In genomic region chr17:52078496-52078895, GRCm38 (mm10) we compare ENCODE assay signal across 11 mouse cellular contexts.
A peak's percentile ranks its signal among the peaks of the same experiment; 100 is the strongest.
DNase-seq lines count a peak whose midpoint lies in the region; ATAC-seq and TF ChIP-seq lines count a peak whose summit lies in the region.
"Had no signal": no experiment of that assay in that cellular context is flagged by ENCODE, and none has a peak within 500 bp of the region (broad histone marks: within the 10 kb centered on the region; RNA-seq: fewer than 3 reads in every experiment).

No protein-coding gene starts in this region.

- no peaks in the 10 kb centered on the region for H3K36me3 ChIP-seq in hindbrain, embryonic 16.5 days (ENCODE audit: control insufficient read depth, insufficient read depth, low read length)
- H3K36me3 ChIP-seq in hindbrain, embryonic 14.5 days (replicated peaks; ENCODE audit: control insufficient read depth, insufficient read depth), result no peaks in the 10 kb centered on the region
- H3K36me3 ChIP-seq in forebrain, postnatal 0 days (ENCODE audit: insufficient read depth), result no peaks in the 10 kb centered on the region
- H3K36me3 ChIP-seq: kidney, embryonic 15.5 days had no signal

- DNase-seq in hindbrain, embryonic 14.5 days (ENCODE audit: low spot score), result no peak
- DNase-seq in brain, embryonic 18.5 days (ENCODE audit: low read depth, low spot score), result peak; percentile 55
- DNase-seq in forebrain, postnatal 0 days, result peak; percentile 76
- DNase-seq in layer of hippocampus, postnatal 25 days (ENCODE audit: extremely low spot score in 1 of 2, low spot score in 1 of 2), result peak; percentile 12 to 13
- no peak for DNase-seq in c-Kit-positive CD71-positive TER-119-positive erythroid progenitor cells, embryonic 14.5 days (ENCODE audit: low spot score)
- no peak for DNase-seq in adrenal gland, postnatal 10 days
- DNase-seq: liver; lung, adult 2 months had no signal

- TF ChIP-seq CTCF in forebrain, postnatal 0 days (IDR thresholded peaks at IDR 0.05; ENCODE audit: low read depth), result no peak

- no peak overlapping the region for H3K27ac ChIP-seq in hindbrain, embryonic 16.5 days (ENCODE audit: low read depth, low read length)
- H3K27ac ChIP-seq in hindbrain, embryonic 14.5 days, result no peak overlapping the region
- no peak overlapping the region for H3K27ac ChIP-seq in forebrain, postnatal 0 days (ENCODE audit: low read depth, low read length)
- H3K27ac ChIP-seq: kidney, embryonic 15.5 days had no signal

- no peak overlapping the region for H3K4me2 ChIP-seq in hindbrain, embryonic 16.5 days (ENCODE audit: low read length)
- no peak overlapping the region for H3K4me2 ChIP-seq in hindbrain, embryonic 14.5 days (replicated peaks)
- no peak overlapping the region for H3K4me2 ChIP-seq in forebrain, postnatal 0 days (ENCODE audit: low read depth)
- H3K4me2 ChIP-seq: kidney, embryonic 15.5 days had no signal

- peak; percentile 73; the same call in 1 of the 2 replicates for ATAC-seq in hindbrain, embryonic 16.5 days
- no peak; the same call in 1 of the 2 replicates for ATAC-seq in hindbrain, embryonic 14.5 days (ENCODE audit: low FRiP score)
- peak; percentile 94 for ATAC-seq in forebrain, postnatal 0 days

- no peak overlapping the region for H3K9ac ChIP-seq in hindbrain, embryonic 16.5 days (ENCODE audit: low read depth, low read length)
- H3K9ac ChIP-seq in hindbrain, embryonic 14.5 days, result no peak overlapping the region
- H3K9ac ChIP-seq in forebrain, postnatal 0 days, result no peak overlapping the region
- H3K9ac ChIP-seq: kidney, embryonic 15.5 days had no signal

- H3K4me1 ChIP-seq in hindbrain, embryonic 16.5 days (ENCODE audit: control insufficient read depth, insufficient read depth, low read depth, low read length), result no peaks in the 10 kb centered on the region
- no peaks in the 10 kb centered on the region for H3K4me1 ChIP-seq in hindbrain, embryonic 14.5 days (replicated peaks; ENCODE audit: control insufficient read depth, insufficient read depth, low read length)
- H3K4me1 ChIP-seq in forebrain, postnatal 0 days (ENCODE audit: insufficient read depth), result no peaks in the 10 kb centered on the region
- H3K4me1 ChIP-seq: kidney, embryonic 15.5 days had no signal

- H3K9me3 ChIP-seq in hindbrain, embryonic 16.5 days (ENCODE audit: control insufficient read depth, low read length), result no peaks in the 10 kb centered on the region
- no peaks in the 10 kb centered on the region for H3K9me3 ChIP-seq in hindbrain, embryonic 14.5 days (ENCODE audit: control insufficient read depth, low read length)
- no peaks in the 10 kb centered on the region for H3K9me3 ChIP-seq in forebrain, postnatal 0 days (ENCODE audit: low read length)
- H3K9me3 ChIP-seq: kidney, embryonic 15.5 days had no signal

- H3K27me3 ChIP-seq in hindbrain, embryonic 16.5 days (replicated peaks; ENCODE audit: control insufficient read depth, insufficient read depth, low read length), result no peaks in the 10 kb centered on the region
- H3K27me3 ChIP-seq in hindbrain, embryonic 14.5 days (ENCODE audit: control insufficient read depth, insufficient read depth, low read length), result no peaks in the 10 kb centered on the region
- no peaks in the 10 kb centered on the region for H3K27me3 ChIP-seq in forebrain, postnatal 0 days (ENCODE audit: insufficient read depth, low read length)
- H3K27me3 ChIP-seq: CH12.LX; kidney, embryonic 15.5 days had no signal

- no peak overlapping the region for H3K4me3 ChIP-seq in hindbrain, embryonic 16.5 days (ENCODE audit: low read length)
- no peak overlapping the region for H3K4me3 ChIP-seq in hindbrain, embryonic 14.5 days (replicated peaks; ENCODE audit: low read length)
- no peak overlapping the region for H3K4me3 ChIP-seq in forebrain, postnatal 0 days (ENCODE audit: low read depth, low read length)
- H3K4me3 ChIP-seq: kidney, embryonic 15.5 days had no signal

- WGBS in hindbrain, embryonic 16.5 days, result 63% methylated on average over 8 of the region's 8 CpGs
- WGBS in hindbrain, embryonic 14.5 days, result 65% methylated on average over 8 of the region's 8 CpGs
- WGBS in forebrain, postnatal 0 days, result 48% methylated on average over 8 of the region's 8 CpGs

Comparison
In these comparisons a context has a peak if more than half of its experiments do, and no peak if none do; other contexts are left out.
1. DNase-seq: peak in brain, embryonic 18.5 days (single experiment), forebrain, postnatal 0 days (single experiment) and layer of hippocampus, postnatal 25 days (2 of 2); none in hindbrain, embryonic 14.5 days (single experiment), c-Kit-positive CD71-positive TER-119-positive erythroid progenitor cells, embryonic 14.5 days (single experiment) and adrenal gland, postnatal 10 days (single experiment).